Mouse (Mus musculus) gastrocnemius, postnatal 25 days (tissue): ENCODE data around the gene Dnajb11. TPM values are rescaled to one million over a fixed set of nuclear protein-coding genes. Genes with fewer than 3 reads are reported as not detected.
A peak's percentile ranks its signal among the peaks of the same experiment; 100 is the strongest.

ENCODE experiments used
- DNase-seq: peaks from one replicate; pipeline ENCODE4 v3.0.0; 2022
- total RNA-seq, 2 experiments: library from RNA; stranded (reverse); gene quantifications; 1 replicate in 1 of 2; 2 replicates in 1 of 2; pipeline ENCODE4 v1.2.3; 2021

Dnajb11 gene
- total RNA-seq, 2 experiments from 2014 or later = 38.8 to 44.2 TPM

GRCm38 (mm10) chr16:22881487-22881886, 23.8 kb downstream of the Dnajb11 start:
- DNase-seq = no peak

- DNase-seq = no peak
Measured at GRCm38 (mm10) chr16:22883441-22883840, 25.8 kb downstream of the Dnajb11 start.

GRCm38 (mm10) chr16:22885356-22885755, 27.7 kb downstream of the Dnajb11 start:
- DNase-seq = no peak

GRCm38 (mm10) chr16:22886726-22887125, 29.1 kb downstream of the Dnajb11 start:
- no peak for DNase-seq

GRCm38 (mm10) chr16:22888835-22889234, 31.2 kb downstream of the Dnajb11 start:
- DNase-seq = no peak

GRCm38 (mm10) chr16:22889716-22890115, 32.1 kb downstream of the Dnajb11 start:
- no peak for DNase-seq

- no peak for DNase-seq
Measured at GRCm38 (mm10) chr16:22890683-22891510, 33.3 kb downstream of the Dnajb11 start, which contains the start of gene Ahsg. Gene Ahsg, plus strand, starts transcription at chr16:22891277.

GRCm38 (mm10) chr16:22891733-22892154, 34.1 kb downstream of the Dnajb11 start:
- no peak for DNase-seq

GRCm38 (mm10) chr16:22894095-22894494, 36.5 kb downstream of the Dnajb11 start:
- DNase-seq = no peak

GRCm38 (mm10) chr16:22896618-22897017, 39.0 kb downstream of the Dnajb11 start:
- no peak for DNase-seq

GRCm38 (mm10) chr16:22899346-22899745, 41.7 kb downstream of the Dnajb11 start:
- no peak for DNase-seq

- DNase-seq = no peak
Measured at GRCm38 (mm10) chr16:22899866-22900570, 42.4 kb downstream of the Dnajb11 start.

GRCm38 (mm10) chr16:22901326-22901725, 43.7 kb downstream of the Dnajb11 start:
- DNase-seq = no peak

GRCm38 (mm10) chr16:22909290-22909689, 51.6 kb downstream of the Dnajb11 start:
- no peak for DNase-seq

GRCm38 (mm10) chr16:22911986-22912385, 54.3 kb downstream of the Dnajb11 start:
- DNase-seq = peak; percentile 27

GRCm38 (mm10) chr16:22912886-22913285, 55.2 kb downstream of the Dnajb11 start:
- DNase-seq = no peak

GRCm38 (mm10) chr16:22914276-22914675, 56.6 kb downstream of the Dnajb11 start:
- DNase-seq = no peak

GRCm38 (mm10) chr16:22918034-22918433, 60.4 kb downstream of the Dnajb11 start, which contains the start of gene Fetub:
Gene Fetub, plus strand, starts transcription at chr16:22918334.
- DNase-seq = no peak

- DNase-seq = no peak
Measured at GRCm38 (mm10) chr16:22918664-22919312, 61.1 kb downstream of the Dnajb11 start.

- no peak for DNase-seq
Measured at GRCm38 (mm10) chr16:22919971-22920854, 62.6 kb downstream of the Dnajb11 start.

- no peak for DNase-seq
Measured at GRCm38 (mm10) chr16:22921761-22922160, 64.1 kb downstream of the Dnajb11 start.

- no peak for DNase-seq
Measured at GRCm38 (mm10) chr16:22922433-22922832, 64.8 kb downstream of the Dnajb11 start.
